Mouse (Mus musculus) neural tube, embryonic 12.5 days (tissue): ENCODE measurements around the gene Mctp1. TPM values are rescaled to one million over a fixed set of nuclear protein-coding genes. Genes with fewer than 3 reads are reported as not detected.
"Not testable (repeated sequence)": the region's sequence is repeated elsewhere in the genome, so short reads cannot be mapped to it uniquely, and the experiment has no call there.

Experiments used
- ATAC-seq: fragments of 200-750 bp; cut with Nextera tagmentation; 2 replicates; pipeline ENCODE4 v1.8.0; 2017; ENCODE audit warnings: low read depth, mild to moderate bottlenecking, moderate TSS enrichment, moderate library complexity; ENCODE audit not compliant: low FRiP score
- H3K27ac ChIP-seq: fragments of 300-500 bp; sonication (generic); 2 replicates; pipeline ENCODE4 v1.5.1; 2016
- H3K27me3 ChIP-seq: fragments of 300-500 bp; sonication (generic); replicated peaks from 2 replicates; pipeline ENCODE4 v1.6.1; 2016; ENCODE audit warnings: mild to moderate bottlenecking
- H3K36me3 ChIP-seq: fragments of 300-500 bp; sonication (generic); 2 replicates; pipeline ENCODE4 v1.6.1; 2016; ENCODE audit warnings: mild to moderate bottlenecking
- H3K4me1 ChIP-seq: fragments of 300-500 bp; sonication (generic); 2 replicates; pipeline ENCODE4 v1.6.1; 2016
- H3K4me2 ChIP-seq: fragments of 300-500 bp; sonication (generic); replicated peaks from 2 replicates; pipeline ENCODE4 v1.6.1; 2016; ENCODE audit warnings: mild to moderate bottlenecking
- H3K4me3 ChIP-seq: fragments of 300-500 bp; sonication (generic); 2 replicates; pipeline ENCODE4 v1.5.1; 2016
- H3K9ac ChIP-seq: fragments of 300-500 bp; sonication (generic); 2 replicates; pipeline ENCODE4 v1.6.1; 2016; ENCODE audit warnings: mild to moderate bottlenecking
- H3K9me3 ChIP-seq: fragments of 300-500 bp; sonication (generic); 2 replicates; pipeline ENCODE4 v1.6.1; 2016; ENCODE audit warnings: mild to moderate bottlenecking
- WGBS: fragments of 180-500 bp; shearing (Covaris S2); methylation state at CpG from one replicate; pipeline ENCODE4 v1.1.7; 2016; 5-methylcytosine and 5-hydroxymethylcytosine counted together
- polyA plus RNA-seq: library from polyadenylated mRNA; unstranded; fragments of >200 nt; fragmentation: Nextera tagmentation; extraction: Ambion mirVana; gene quantifications from 2 replicates; pipeline ENCODE4 v1.2.1, GENCODE M21; 2016

Mctp1 gene
- polyA plus RNA-seq, 1 experiment from 2014 or later = 0.39 TPM

- Histone ChIP-seq H3K9me3 (no peaks in the 10 kb centered on the region), H3K36me3 (no peaks in the 10 kb centered on the region), H3K4me1 (no peaks in the 10 kb centered on the region), H3K4me2 (no peak overlapping the region), H3K27me3 (no peaks in the 10 kb centered on the region), H3K27ac (no peak overlapping the region), H3K9ac (no peak overlapping the region), H3K4me3 (no peak overlapping the region)
- no peak for ATAC-seq
- WGBS = 95% methylated on average over 1 of the region's 1 CpGs
These were observed 36.7 kb downstream of the Mctp1 start for GRCm38 (mm10) chr13:76421075-76421474.

DNA sequence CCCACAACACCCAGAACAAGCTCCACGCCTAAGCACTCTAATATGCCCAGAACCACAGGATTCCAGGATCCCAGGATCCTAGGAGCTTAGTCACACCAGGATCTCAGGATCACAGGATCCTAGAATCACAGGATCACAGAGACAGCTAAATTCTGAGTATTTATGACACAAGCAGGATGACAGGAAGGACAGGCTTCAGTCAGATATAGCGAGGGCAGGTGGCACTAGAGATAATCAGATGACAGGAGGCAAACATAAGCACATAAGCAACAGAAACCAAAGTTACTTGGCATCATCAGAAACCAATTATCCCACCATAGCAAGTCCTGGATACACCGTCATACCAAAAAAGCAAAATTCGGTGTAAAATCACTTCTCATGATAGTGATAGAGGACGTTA lies 37.8 kb downstream of the Mctp1 start:
- H3K4me2 ChIP-seq = no peak overlapping the region
- no peak overlapping the region for H3K9ac ChIP-seq
- no peak overlapping the region for H3K27ac ChIP-seq
- H3K4me3 ChIP-seq = no peak overlapping the region
- H3K27me3 ChIP-seq = no peaks in the 10 kb centered on the region
- H3K36me3 ChIP-seq = no peaks in the 10 kb centered on the region
- no peak for ATAC-seq
- WGBS = 87% methylated on average over 5 of the region's 5 CpGs
- no peaks in the 10 kb centered on the region for H3K9me3 ChIP-seq
- no peaks in the 10 kb centered on the region for H3K4me1 ChIP-seq

GRCm38 (mm10) chr13:76429456-76429855 lies 45.1 kb downstream of the Mctp1 start:
- Histone ChIP-seq H3K9me3 (no peaks in the 10 kb centered on the region), H3K27me3 (no peaks in the 10 kb centered on the region), H3K4me2 (no peak overlapping the region), H3K4me1 (no peaks in the 10 kb centered on the region), H3K4me3 (no peak overlapping the region), H3K27ac (no peak overlapping the region), H3K9ac (no peak overlapping the region), H3K36me3 (no peaks in the 10 kb centered on the region)
- WGBS = 89% methylated on average over 6 of the region's 6 CpGs
- no peak for ATAC-seq

DNA sequence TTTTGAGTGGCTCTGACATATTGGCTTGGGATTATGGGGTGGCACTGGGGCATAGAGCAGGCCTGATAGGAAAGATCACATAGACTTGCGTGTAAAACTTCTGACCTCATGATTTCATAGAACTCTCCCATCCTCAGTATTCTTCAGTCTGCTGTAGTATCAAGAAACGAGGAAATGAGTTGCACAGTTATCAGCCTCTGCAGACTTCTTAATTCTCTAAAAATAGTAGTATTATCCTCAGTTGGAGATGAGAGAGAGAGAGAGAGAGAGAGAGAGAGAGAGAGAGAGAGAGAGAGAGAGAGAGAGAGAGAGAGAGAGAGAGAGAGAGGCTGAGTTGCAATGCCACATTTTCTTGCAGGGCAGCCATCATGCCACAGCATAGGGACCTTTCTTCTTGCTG lies 45.6 kb downstream of the Mctp1 start:
- no peak overlapping the region for H3K9ac ChIP-seq
- WGBS = 83% methylated on average over 2 of the region's 2 CpGs

GRCm38 (mm10) chr13:76431946-76432345 lies 47.6 kb downstream of the Mctp1 start:
- 94% methylated on average over 2 of the region's 2 CpGs for WGBS
- Histone ChIP-seq H3K4me1 (no peaks in the 10 kb centered on the region), H3K27ac (no peak overlapping the region), H3K4me3 (no peak overlapping the region), H3K36me3 (no peaks in the 10 kb centered on the region), H3K9me3 (no peaks in the 10 kb centered on the region), H3K4me2 (no peak overlapping the region), H3K27me3 (no peaks in the 10 kb centered on the region), H3K9ac (no peak overlapping the region)
- ATAC-seq = no peak

More for the DNA sequence above, 45.6 kb downstream of the Mctp1 start:
- Histone ChIP-seq H3K27me3 (no peaks in the 10 kb centered on the region), H3K9me3 (no peaks in the 10 kb centered on the region), H3K4me3 (no peak overlapping the region), H3K27ac (no peak overlapping the region), H3K4me2 (no peak overlapping the region), H3K4me1 (no peaks in the 10 kb centered on the region), H3K36me3 (no peaks in the 10 kb centered on the region)
- no peak for ATAC-seq

- ATAC-seq = no peak
- Histone ChIP-seq H3K9me3 (no peaks in the 10 kb centered on the region), H3K4me3 (no peak overlapping the region), H3K9ac (no peak overlapping the region), H3K27me3 (no peaks in the 10 kb centered on the region), H3K36me3 (no peaks in the 10 kb centered on the region), H3K4me1 (no peaks in the 10 kb centered on the region), H3K4me2 (no peak overlapping the region), H3K27ac (no peak overlapping the region)
- 82% methylated on average over 4 of the region's 4 CpGs for WGBS
These were observed 49.1 kb downstream of the Mctp1 start for GRCm38 (mm10) chr13:76433438-76433837.

GRCm38 (mm10) chr13:76436426-76436825 lies 52.1 kb downstream of the Mctp1 start:
- no peak overlapping the region for H3K9ac ChIP-seq
- no peak overlapping the region for H3K4me2 ChIP-seq
- no peaks in the 10 kb centered on the region for H3K4me1 ChIP-seq
- H3K36me3 ChIP-seq = no peaks in the 10 kb centered on the region
- no peak overlapping the region for H3K4me3 ChIP-seq
- H3K27ac ChIP-seq = no peak overlapping the region
- H3K9me3 ChIP-seq = no peaks in the 10 kb centered on the region
- ATAC-seq = no peak
- H3K27me3 ChIP-seq = no peaks in the 10 kb centered on the region

GRCm38 (mm10) chr13:76438765-76439164 lies 54.4 kb downstream of the Mctp1 start:
- WGBS = 93% methylated on average over 1 of the region's 1 CpGs
- no peak overlapping the region for H3K9ac ChIP-seq

DNA sequence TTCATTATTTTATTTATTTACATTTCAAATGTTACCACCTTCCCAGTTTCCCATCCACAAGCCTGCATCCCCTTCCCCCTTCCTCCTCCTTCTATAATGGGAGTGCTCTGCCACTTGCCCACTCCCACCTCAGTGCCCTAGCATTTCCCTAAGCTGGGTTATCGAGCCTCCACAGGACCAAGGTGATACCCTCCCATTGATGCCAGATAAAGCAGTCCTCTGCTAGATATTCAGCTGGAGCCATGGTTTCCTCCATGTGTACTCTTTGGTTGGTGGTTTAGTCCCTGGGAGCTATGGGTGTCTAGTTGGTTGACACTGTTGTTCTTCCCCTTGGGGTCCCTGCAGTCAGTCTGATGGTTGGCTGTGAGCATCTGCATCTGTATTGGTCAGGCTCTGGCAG lies 61.7 kb downstream of the Mctp1 start:
- Histone ChIP-seq H3K36me3 (no peaks in the 10 kb centered on the region), H3K4me3 (no peak overlapping the region), H3K9me3 (no peaks in the 10 kb centered on the region), H3K27ac (no peak overlapping the region), H3K4me2 (no peak overlapping the region), H3K4me1 (no peaks in the 10 kb centered on the region), H3K9ac (no peak overlapping the region), H3K27me3 (no peaks in the 10 kb centered on the region)
- WGBS = 75% methylated on average over 1 of the region's 1 CpGs
- no peak for ATAC-seq

More at GRCm38 (mm10) chr13:76438765-76439164, 54.4 kb downstream of the Mctp1 start:
- no peak for ATAC-seq
- H3K4me1 ChIP-seq = no peaks in the 10 kb centered on the region
- no peaks in the 10 kb centered on the region for H3K27me3 ChIP-seq
- no peak overlapping the region for H3K4me3 ChIP-seq
- no peak overlapping the region for H3K27ac ChIP-seq
- no peak overlapping the region for H3K4me2 ChIP-seq
- H3K9me3 ChIP-seq = no peaks in the 10 kb centered on the region
- H3K36me3 ChIP-seq = no peaks in the 10 kb centered on the region

GRCm38 (mm10) chr13:76447528-76447927 lies 63.2 kb downstream of the Mctp1 start:
- no peak overlapping the region for H3K4me2 ChIP-seq
- H3K9ac ChIP-seq = no peak overlapping the region
- H3K9me3 ChIP-seq = no peaks in the 10 kb centered on the region
- no peaks in the 10 kb centered on the region for H3K36me3 ChIP-seq
- no peak for ATAC-seq
- 89% methylated on average over 1 of the region's 1 CpGs for WGBS
- no peaks in the 10 kb centered on the region for H3K27me3 ChIP-seq
- no peak overlapping the region for H3K27ac ChIP-seq
- no peak overlapping the region for H3K4me3 ChIP-seq
- no peaks in the 10 kb centered on the region for H3K4me1 ChIP-seq

- not testable (repeated sequence) for H3K9me3 ChIP-seq, ATAC-seq, H3K4me3 ChIP-seq, H3K36me3 ChIP-seq, H3K27ac ChIP-seq, H3K9ac ChIP-seq, H3K4me2 ChIP-seq, H3K4me1 ChIP-seq, H3K27me3 ChIP-seq
- 74% methylated on average over 3 of the region's 3 CpGs for WGBS
These were observed 67.2 kb downstream of the Mctp1 start for GRCm38 (mm10) chr13:76451526-76451925.

DNA sequence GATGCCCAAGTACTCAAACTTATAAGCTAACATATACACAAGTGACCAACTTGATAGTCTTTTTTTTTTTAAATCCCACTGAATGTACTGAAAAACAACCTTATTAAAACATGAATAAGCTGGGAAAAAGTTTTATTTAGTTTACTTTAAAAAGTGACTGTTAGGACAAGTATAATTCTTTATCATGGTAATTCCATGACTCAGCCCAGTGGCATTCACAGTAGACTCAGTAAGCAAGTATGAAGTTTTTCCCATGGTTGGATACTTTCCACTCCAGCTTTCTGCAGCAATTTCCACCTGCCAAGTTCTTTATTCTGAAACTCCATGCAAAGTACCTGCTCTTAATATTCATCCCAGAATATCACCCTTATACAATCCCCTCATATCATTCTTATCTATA lies 97.3 kb downstream of the Mctp1 start:
- Histone ChIP-seq H3K4me3 (no peak overlapping the region), H3K27ac (no peak overlapping the region), H3K9me3 (no peaks in the 10 kb centered on the region), H3K4me2 (no peak overlapping the region), H3K36me3 (no peaks in the 10 kb centered on the region), H3K9ac (no peak overlapping the region), H3K4me1 (no peaks in the 10 kb centered on the region), H3K27me3 (no peaks in the 10 kb centered on the region)
- ATAC-seq = no peak

DNA sequence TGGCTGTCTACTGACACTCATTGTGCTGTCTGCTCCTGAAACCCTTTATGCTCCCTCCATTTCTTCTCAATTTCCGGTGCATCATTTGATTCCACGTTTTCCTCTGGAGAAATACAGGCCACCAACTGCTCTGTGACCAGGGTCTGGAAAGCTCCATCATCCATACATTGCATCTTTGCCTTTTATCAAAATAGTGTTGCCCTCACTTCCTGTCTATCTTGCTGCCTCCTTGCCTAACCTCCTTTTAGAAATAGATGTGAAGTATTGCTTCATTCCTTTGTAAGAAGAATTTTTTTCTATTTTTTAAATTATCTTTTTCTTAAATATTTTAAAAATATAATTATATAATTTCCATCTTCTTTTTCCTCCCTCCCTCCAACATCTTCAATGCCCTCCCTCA lies 98.7 kb downstream of the Mctp1 start:
- 81% methylated on average over 2 of the region's 2 CpGs for WGBS
- no peaks in the 10 kb centered on the region for H3K27me3 ChIP-seq
- no peaks in the 10 kb centered on the region for H3K36me3 ChIP-seq
- no peak overlapping the region for H3K4me3 ChIP-seq
- H3K9ac ChIP-seq = no peak overlapping the region
- H3K27ac ChIP-seq = no peak overlapping the region
- no peak for ATAC-seq
- H3K4me1 ChIP-seq = no peaks in the 10 kb centered on the region
- no peak overlapping the region for H3K4me2 ChIP-seq
- no peaks in the 10 kb centered on the region for H3K9me3 ChIP-seq
